Mouse (Mus musculus) megakaryocyte, embryonic 14.5 days (primary cell): ENCODE measurements at regions not wholly inside any gene's neighbourhood (a gene's known extent, or its start where the extent isn't known, plus 50 kb on each side); places are given as distances from the start of the nearest gene placed in this dataset.

Experiments used
- FLI1 ChIP-seq: IDR thresholded peaks from 2 replicates; pipeline ENCODE4 v1.6.1; 2012; ENCODE audit warnings: low read length, inconsistent platforms, mixed read lengths
- GATA1 ChIP-seq: IDR thresholded peaks from 3 replicates; pipeline ENCODE4 v1.6.1; 2012; ENCODE audit warnings: mixed read lengths, low read length, inconsistent platforms, borderline replicate concordance

GRCm38 (mm10) chr2:45774416-45774815, 657.2 kb upstream of the Zeb2 start:
- TF ChIP-seq GATA1: no peak
- TF ChIP-seq FLI1: no peak
